Mouse (Mus musculus): Measurements from ENCODE around the gene Hnrnpa3.
"Not testable (repeated sequence)": the region's sequence is repeated elsewhere in the genome, so short reads cannot be mapped to it uniquely, and the experiment has no call there.

The Hnrnpa3 gene

DNA sequence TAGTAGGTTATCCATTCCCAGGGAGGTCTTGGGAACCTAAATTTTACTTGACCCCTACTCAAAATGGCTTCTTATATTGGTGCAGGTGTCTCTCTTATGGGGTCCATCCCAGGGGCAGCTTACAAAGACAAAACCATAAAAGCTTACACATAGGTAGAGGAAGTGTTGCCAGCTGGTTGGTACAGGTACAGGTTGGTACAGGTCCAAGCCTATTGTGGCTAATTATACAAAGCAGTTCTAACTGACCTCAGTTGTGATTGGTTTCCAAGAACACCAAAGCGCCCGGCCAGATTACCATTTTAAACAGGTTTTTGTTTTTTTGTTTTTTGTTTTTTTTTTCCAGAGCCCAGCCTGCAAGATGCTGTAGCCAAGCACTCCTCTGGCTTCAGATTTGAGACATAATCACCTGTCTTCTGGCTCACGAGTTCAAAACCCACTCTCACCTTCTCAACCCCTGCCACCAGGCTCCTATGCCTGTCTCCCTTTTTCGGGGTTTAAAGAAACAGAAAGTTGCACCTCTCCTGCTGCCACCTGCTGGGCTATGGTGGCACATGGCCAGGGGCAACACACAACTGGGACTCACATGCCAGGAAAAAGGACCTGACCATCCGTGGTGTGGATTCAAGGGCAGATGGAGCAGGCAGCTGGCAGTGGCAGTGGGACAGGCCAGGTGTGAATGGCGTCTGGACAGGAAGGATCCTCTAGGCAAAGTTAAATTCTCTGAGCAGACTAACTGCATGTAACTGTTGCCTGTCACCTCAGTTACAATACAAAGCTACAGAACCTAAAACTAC, 22.6 kb upstream of the Hnrnpa3 start:
- intact Hi-C loops (cut with DNase I), result no loop called here

DNA sequence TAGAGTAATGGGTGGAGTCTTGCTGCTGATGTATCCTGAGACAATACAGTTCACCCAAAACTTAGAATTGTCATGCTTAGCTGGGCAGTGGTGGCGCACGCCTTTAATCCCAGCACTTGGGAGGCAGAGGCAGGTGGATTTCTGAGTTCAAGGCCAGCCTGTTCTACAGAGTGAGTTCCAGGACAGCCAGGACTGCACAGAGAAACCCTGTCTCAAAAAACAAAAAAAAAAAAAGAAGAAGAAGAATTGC, 22.1 kb upstream of the Hnrnpa3 start:
- intact Hi-C loops (cut with DNase I), result not testable (repeated sequence)

DNA sequence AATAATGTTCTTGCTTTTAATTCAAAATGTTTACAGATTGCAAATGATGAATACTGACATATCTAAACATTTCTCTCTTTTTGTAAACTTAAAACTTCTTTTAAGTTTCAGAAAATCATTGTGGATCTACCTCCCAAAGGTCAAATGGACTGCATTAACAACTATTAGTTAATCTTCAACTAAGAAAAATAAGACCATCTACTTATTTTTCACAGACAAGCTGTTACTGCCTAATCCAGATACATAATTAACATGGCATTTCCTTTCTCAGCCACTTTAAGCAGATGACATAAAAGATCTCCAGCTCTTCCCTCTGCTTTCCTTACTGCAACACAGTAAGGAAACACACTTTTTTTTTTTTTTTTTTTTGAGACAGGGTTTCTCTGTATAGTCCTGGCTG, 21.7 kb upstream of the Hnrnpa3 start:
- intact Hi-C loops (cut with DNase I), result no loop called here

DNA sequence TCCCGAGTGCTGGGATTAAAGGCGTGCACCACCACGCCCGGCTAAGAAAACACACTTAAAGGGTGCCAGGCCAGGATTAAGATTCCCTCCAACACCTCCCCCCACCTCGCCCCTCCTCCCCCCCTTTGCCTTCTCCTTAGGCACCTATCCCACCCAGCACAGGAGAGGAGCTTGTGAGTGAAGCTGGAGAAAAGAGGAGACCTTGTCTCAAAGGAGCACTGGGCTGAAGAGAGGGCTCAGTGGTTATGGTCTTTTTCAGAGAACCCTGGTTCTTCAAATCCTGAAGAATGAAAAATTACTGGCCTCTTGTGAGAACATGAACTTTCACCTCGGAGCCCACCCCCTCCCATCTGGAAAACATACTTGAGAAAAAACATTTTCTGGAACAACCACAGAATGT, 21.2 kb upstream of the Hnrnpa3 start:
- intact Hi-C loops (cut with DNase I), result not testable (repeated sequence)

DNA sequence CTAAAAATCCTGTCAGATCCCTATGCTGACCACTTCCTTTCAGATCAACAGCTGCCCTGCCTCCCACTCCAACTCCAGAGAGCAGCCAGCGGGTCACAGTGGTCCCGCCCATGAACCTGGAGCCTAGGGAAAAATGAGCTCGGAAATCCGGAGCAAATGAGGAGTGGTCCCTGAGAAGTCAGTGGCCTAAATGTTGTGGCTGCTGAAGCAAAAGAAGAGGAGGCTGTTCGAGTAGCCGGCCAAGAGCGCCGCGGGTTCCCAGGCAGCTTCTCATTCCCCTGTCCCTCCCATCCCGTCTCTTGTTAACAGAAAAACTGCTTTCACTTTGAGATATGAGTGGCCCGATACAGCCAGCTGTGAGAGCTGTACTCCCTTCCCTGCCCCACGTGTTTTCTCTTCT, 19.5 kb upstream of the Hnrnpa3 start:
- intact Hi-C loops (cut with DNase I), result not testable (repeated sequence)

DNA sequence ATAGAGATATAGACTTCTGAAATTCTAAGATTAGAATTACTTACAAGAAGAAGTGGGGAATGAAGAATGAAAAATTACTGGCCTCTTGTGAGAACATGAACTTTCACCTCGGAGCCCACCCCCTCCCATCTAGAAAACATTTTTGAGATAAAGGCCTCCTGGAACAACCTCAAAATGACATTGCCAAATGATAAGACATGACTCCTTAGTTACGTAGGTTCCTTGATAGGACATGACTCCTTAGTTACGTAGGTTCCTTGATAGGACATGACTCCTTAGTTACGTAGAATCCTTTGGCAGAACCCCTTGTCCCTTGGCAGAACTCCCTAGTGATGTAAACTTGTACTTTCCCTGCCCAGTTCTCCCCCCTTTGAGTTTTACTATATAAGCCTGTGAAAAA, 16.7 kb upstream of the Hnrnpa3 start:
- intact Hi-C loops (cut with DNase I), result not testable (repeated sequence)

DNA sequence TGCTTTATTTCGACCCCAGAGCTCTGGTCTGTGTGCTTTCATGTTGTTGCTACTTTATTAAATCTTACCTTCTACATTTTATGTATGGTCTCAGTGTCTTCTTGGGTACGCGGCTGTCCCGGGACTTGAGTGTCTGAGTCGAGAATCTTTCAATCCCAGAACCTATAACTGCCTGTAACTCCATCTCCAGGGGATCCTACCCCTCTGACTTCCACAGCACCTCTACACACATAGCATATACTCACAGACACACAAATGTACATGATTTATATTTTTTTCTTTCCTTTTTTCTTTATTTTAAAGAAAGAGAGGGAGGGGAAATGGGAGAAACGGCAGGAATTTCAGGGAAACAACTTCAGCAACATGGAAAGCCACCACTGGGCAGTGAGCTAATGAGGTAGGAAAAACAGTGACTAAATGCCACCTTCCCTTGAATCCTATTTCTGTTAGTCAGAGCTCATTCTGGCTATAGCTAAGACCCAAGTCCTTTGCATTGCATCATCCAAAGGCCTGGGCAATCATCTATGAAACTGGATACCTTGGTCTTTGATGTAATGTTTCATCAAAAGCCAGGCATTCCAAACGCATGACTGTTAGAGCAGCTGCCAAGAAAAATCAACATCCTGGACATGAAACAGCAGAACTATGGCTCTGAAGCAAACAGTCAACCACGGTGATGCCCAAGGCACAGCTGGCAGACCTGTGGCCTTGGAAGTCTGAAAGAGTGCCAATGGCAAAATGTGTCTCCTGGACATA, 16.1 kb upstream of the Hnrnpa3 start:
- intact Hi-C loops (cut with DNase I), result no loop called here

DNA sequence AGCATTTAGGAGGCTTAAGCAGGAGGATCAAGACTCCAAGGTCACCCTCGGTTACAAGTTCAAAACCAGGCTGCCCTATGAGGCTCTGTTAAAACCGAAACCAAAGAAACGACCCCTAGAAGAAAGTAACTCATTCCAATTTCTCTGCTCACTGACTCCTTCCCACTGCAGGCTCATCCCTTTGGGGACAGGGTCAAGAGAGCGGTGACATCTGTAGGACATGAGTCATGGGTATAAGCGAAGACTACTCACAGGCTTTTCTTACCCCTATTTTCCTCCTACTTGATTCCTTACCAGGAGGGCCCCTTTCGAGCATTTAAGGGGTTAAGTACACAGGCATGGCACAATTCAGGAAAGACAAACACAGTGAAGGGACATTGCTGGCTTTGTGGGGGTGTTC, 15.1 kb upstream of the Hnrnpa3 start:
- intact Hi-C loops (cut with DNase I), result no loop called here

DNA sequence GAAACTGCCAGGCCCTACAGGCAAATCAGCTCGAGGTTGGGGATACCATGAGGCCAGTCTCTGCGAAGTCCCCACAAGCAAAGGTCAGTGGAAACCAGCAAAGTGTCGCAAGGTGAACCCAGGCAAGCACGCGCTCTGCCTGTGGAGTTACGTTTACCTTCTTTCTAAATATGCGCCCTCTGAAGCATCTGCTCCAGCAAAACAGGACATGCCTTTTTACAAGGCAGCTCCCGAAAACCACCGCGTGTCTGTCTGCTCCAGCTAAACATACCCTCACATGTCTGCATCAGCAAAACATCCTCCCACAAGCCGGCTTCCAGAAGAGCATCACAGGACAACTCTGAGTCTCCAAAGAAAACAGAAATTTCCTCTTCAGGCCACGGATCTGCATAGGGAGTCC, 13.8 kb upstream of the Hnrnpa3 start:
- intact Hi-C loops (cut with DNase I), result no loop called here

DNA sequence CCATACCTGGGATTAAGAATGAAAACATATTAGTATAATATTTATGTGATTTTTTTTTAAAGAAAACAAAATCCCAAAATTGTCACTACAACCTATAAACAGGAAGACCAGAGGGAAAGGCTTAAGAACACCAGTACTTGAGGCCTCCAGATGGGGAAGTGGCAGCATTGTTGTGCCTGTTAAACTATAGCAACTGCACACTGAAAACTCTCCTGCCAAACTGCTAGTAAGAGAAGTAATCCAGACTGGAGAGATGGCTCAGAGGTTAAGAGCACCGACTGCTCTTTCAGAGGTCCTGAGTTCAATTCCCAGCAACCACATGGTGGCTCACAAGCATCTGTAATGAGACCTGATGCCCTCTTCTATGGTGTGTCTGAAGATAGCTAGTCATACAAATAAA, 8.6 kb upstream of the Hnrnpa3 start:
- intact Hi-C loops (cut with DNase I), result no loop called here

DNA sequence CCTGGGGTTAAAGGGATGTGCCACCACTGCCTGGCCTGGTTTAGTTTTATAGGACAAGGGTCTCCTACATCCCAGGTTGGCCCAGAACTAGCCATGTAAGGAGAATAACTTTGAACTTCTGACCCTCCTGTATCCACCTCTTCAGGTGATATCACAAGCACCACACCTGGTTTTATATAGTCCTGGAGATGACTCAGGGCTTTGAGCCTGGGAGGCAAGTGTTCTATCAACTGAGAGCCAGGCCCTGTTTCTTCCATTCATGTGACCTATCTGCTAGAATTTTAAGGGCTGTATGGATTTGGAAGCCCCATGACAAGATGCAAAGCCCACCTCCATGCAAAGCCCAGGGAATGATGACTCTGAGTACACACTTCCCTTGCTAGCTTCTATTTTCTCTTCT, 5.9 kb upstream of the Hnrnpa3 start:
- intact Hi-C loops (cut with DNase I), result no loop called here

DNA sequence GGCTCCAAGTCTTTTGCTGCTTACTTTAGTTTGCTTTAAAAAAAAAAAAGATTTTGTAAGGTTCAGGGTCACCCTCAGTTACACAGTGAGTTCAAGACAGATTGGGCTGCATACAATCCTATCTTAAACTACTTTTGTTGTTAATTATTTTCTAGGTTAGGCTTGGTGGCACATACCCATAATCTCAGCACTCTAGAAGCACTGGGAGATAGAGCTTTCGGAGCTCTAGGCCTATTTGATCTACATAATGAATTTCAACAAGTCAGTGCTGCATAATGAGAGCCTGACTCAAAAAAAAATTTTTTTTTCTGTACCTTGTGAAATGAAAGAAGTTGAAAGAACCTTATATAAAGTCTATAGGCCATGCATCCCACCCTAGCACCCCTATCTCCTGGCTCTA, 4.4 kb upstream of the Hnrnpa3 start:
- intact Hi-C loops (cut with DNase I), result loop anchor here (5.0 kb wide), 1 partner anchor 47 kb away; no protein-coding TSS in a partner anchor

DNA sequence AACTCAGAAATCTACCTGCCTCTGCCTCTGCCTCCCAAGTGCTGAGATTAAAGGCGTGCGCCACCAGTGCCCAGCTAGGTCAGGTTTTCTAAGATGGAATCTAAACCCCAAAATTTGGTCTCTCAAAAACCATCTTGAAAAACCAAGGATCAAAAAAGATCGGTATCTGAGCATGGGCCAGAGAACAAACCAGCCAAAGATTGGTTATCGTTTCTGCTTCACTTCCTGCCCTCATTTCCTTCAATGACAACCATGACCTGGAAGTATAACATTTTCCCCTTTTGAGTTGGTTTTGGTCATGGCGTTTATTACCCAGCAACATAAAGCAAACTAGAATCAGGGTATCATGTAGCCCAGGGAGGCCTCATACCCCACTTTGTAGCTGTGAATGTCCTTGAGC, 2.1 kb upstream of the Hnrnpa3 start:
- intact Hi-C loops (cut with DNase I), result loop anchor here (5.0 kb wide), 1 partner anchor 50 kb away; no protein-coding TSS in a partner anchor

DNA sequence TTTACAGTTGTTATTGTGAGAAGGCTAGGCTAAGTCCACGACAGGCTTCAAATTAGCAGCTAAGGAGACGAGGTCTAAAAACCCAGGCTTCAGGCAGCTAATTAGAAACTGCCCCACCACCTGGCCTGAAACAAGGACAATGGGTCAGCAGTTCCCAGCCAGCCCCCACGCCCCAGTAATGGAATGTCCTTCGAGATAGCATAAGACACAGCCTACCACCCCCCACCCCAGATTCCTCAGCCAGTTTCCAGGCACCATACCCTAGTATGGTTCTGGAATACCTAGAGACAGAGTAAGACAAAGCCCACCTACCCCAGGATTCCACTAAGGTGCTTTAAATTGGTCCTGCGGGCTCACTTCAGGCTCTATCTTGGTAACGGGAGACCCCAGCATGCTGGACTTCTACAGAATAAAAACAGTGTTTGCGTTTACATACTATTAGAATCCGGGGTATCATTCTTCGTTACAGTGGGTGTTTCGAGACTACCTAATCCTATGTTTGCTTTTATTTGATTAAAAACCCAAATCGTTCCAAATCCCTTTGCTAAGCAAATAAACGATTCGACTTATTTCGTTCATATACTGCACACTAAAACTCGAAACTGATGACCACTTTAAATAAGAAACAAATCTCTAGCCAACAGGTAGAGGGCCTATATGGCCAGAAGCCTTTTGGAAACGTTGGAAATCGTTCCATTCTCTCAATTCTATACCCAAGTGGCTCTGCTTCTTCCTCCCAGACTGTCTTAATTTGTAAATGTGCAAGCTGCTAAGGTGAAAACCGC, 962 bp upstream of the Hnrnpa3 start:
- intact Hi-C loops (cut with DNase I), result loop anchor here (5.0 kb wide), 1 partner anchor 51 kb away; no protein-coding TSS in a partner anchor

DNA sequence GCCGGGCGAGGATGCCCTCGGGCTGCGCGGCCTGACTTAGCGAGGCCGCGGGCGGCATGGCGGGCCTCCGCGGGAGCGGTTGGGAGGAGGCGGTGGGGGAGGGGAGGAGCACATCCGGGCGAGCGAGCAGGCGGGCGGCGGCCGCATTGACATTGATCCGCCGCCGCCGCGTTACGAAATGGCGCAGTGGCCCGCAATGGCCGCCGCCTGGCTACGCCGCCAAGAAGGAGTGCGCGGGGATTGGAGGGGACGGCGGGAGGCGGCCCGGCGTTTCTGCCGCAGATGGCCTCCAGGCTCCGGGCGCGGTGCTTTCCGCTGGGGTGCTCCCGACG, 534 bp downstream of the Hnrnpa3 start:
- intact Hi-C loops (cut with DNase I), result loop anchor here (5.0 kb wide), 1 partner anchor 52 kb away; no protein-coding TSS in a partner anchor

DNA sequence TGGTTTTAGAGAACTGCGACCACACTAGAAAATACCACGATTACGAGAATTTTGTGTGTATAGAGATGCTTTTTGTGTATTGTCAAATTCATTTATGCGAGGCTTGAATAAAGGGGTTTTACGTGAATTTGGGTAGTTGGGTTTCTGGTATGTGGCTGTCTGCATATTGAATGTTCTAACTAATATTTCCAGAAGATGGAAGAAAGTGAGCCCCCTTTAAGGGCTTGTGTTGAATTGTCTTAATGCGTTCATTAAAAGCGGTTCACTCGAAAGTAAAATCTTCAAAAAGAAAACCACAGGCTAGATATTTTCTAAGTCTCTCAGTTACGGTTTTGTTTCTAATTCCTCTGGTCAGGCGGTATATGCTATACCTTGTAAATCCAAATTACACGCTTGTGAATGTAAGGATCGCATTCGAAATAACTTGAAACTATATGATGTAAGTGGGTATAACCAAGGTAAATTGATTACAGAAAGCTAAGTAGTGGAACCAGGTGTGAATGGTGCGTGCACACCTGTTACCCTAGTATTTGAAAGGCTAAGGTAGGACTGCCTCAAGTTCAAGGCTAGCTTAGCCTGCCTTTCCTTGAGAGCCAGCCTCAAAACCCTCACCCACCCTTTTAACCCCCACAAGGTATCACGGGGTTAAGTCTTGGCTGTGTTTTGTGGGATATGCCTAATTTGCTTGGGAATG, 1.3 kb downstream of the Hnrnpa3 start:
- intact Hi-C loops (cut with DNase I), result loop anchor here (5.0 kb wide), 2 partner anchors 42 to 122 kb away; partner anchors contain the start of gene Nfe2l2

DNA sequence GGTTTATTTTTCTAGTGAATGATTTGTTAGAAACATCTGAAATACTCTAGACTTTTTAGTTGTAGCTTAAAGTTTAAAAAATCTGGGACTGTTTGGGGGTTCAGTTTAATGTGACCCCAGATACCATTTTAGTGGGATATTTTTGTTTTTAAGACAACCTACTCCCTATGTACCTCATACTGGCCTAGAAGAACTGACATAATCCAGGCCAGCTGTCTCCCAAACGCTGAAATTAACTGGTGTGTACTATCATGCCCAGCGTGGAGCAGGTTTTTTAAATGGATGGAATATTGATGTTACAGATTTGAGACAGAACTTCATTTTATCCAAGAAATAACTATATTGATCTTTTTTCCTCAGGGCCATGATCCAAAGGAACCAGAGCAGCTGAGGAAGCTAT, 2.0 kb downstream of the Hnrnpa3 start:
- intact Hi-C loops (cut with DNase I), result loop anchor here (5.0 kb wide), 2 partner anchors 41 to 121 kb away; partner anchors contain the start of gene Nfe2l2

DNA sequence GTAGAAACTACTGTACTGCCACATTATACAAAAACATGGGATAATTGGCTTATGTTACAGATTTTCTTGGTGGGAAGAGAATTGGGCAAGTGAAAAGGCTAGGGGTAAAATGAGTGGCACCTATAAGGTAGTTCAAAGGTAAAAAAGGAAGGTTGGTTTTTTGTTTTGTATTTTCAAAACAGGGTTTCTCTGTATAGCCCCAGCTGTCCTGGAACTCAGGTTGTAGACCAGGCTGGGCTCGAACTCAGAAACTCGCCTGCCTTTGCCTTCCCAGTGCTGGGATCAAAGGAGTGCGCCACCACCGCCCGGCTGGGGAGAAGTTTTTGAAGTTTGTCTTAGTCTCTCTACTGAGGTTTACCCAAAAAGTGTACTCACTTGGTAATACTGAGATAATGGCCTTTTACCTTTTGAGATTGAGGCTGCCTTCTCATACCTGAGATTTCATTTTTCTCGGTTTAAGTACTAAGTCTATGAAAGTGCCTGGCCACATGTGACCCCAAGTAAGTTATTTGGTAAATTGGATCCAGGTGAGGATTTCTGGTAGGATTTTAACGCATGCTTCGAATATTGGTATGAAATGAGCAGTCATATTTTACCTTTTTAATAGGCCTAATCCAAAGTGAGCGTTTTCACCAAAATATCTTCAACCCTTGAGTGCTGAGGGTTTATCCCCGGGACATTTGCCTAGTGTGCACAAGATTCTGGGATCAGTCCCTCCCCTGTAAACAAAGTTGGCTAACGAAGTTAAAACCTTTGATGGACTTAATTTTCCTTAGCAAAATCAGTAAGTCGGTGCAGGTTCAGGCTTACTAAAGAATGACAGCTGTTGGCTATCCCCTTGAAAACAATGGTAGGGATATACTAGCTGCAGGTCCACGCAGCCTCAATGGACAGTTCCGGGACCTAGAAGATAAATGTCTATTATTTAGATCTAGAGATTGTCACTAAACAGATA, 10.7 kb downstream of the Hnrnpa3 start:
- intact Hi-C loops (cut with DNase I), result loop anchor here (5.0 kb wide), 1 partner anchor 62 kb away; no protein-coding TSS in a partner anchor

DNA sequence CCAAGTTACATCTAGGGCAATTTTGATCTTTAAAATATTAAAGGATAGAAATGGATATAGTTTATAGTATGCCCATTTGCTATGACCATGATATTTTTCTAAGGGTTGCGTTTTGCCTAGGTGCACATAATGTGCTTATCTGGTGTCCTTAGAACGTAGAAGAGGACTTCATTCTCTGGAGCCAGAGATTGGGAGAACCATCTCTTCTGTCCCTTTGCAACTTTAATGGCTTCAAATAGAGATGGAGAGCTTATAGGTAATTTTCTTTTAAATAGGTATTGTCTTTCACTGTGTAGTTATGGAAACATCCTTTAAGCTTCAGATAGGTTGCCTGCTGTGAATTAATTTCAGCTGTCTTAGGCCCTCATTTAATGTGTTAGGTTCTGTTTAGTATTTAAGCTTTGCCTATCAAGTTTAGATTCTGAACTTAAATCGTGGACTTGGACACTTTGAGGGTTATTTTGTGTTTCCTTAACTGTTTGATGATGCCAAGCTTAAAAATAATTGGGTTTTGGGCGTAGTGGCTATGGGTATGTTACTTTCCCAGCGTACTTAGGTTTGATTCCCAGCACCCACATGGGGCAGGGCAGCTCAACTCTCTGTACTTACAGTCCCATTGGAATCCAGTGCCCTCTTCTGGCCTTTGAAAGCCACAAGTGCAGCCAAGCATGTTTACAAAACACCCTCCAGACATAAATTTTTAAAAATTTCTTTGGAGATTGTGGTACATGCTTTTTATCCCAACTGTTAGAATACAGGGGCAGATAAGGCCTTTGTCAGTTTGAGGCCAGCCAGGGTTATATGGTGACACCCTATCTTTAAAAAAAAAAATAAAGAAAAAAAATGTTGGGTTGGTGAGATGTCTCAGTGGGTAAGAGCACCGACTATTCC, 11.6 kb downstream of the Hnrnpa3 start:
- intact Hi-C loops (cut with DNase I), result loop anchor here (5.0 kb wide), 1 partner anchor 63 kb away; no protein-coding TSS in a partner anchor
